Mouse (Mus musculus): ENCODE data around the gene Rbfox2. TPM values are rescaled to one million over a fixed set of nuclear protein-coding genes. Genes with fewer than 3 reads are reported as not detected.

Rbfox2 gene
- total and polyA plus RNA-seq, 3 experiments, result 0.89 TPM; not detected in 2

DNA sequence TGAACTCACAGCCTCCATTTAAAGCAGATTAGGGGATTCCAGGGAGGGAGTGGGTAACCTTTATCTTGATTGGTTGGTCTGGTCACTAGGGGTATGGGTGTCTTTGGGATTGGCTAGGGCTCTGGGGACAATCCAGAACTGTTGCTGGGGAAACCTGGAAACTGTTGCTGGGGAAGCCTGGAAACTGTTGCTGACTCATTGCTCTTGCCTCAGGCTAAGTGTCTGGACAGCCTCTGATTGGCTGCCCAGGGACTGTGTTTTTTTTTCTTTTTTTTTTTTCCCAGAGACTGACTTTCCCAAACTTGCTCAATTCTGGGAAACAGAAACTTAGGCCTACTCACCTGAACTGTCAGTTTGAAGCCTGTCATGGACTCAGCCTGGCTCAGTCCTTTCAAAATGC is 248.2 kb downstream of the Rbfox2 start:
- H3K27me3 ChIP-seq (replicated peaks), result peaks cover 79% of the 10 kb centered on the region
- H3K36me3 ChIP-seq (replicated peaks in 1 of 2; ENCODE audit: control insufficient read depth in 1 of 2, insufficient read depth in 1 of 2, low read length in 1 of 2), result no peaks in the 10 kb centered on the region
- H3K9ac ChIP-seq (ENCODE audit: insufficient read depth, low read depth), result no peak overlapping the region
- no peak overlapping the region for H3K4me3 ChIP-seq (replicated peaks in 1 of 3; ENCODE audit: low read depth in 2 of 3, low read length in 2 of 3, poor library complexity in 1 of 3)
- dilution Hi-C loops (cut with MboI; ENCODE audit: extremely low pct_ligation_motif_present, extremely low pct_unique_long_range_greater_than_20kb, low sequenced_read_pairs), result no loop called here
- peak; percentile 7 for DNase-seq (ENCODE audit: extremely low read depth)
- TF ChIP-seq MAFK (IDR thresholded peaks at IDR 0.05; ENCODE audit: insufficient replicate concordance, low read length) (no peak), ZC3H11A (IDR thresholded peaks at IDR 0.05; ENCODE audit: low read depth, low read length) (no peak), JUN (IDR thresholded peaks at IDR 0.05; ENCODE audit: insufficient read depth, low read depth, low read length) (no peak), ZNF384 (IDR thresholded peaks at IDR 0.05; ENCODE audit: low read depth, low read length) (peak; percentile 55; the same call in 1 of the 2 replicates), RAD21 (IDR thresholded peaks at IDR 0.05; ENCODE audit: low read depth, low read length) (no peak), NELFE (IDR thresholded peaks at IDR 0.05; ENCODE audit: low read depth, low read length) (no peak)
- H3K4me1 ChIP-seq (ENCODE audit: control insufficient read depth in 1 of 2, insufficient read depth in 2 of 2), result peaks cover 0 to 2% of the 10 kb centered on the region in 2 experiments; a peak in 1 of 4 replicates
- no peak overlapping the region for H3K27ac ChIP-seq (ENCODE audit: insufficient read depth, low read depth)
- no peaks in the 10 kb centered on the region for H3K79me2 ChIP-seq (replicated peaks; ENCODE audit: control insufficient read depth, extremely low read depth, insufficient read depth, poor library complexity, severe bottlenecking)
- H3K9me3 ChIP-seq (replicated peaks; ENCODE audit: low read length), result no peaks in the 10 kb centered on the region
- in situ Hi-C loops (cut with MboI; ENCODE audit: low pct_ligation_motif_present, low pct_unique_long_range_greater_than_20kb, low sequenced_read_pairs), result no loop called here
- no peak overlapping the region for H3K4me2 ChIP-seq (ENCODE audit: insufficient read depth, low read depth, poor library complexity, severe bottlenecking)

DNA sequence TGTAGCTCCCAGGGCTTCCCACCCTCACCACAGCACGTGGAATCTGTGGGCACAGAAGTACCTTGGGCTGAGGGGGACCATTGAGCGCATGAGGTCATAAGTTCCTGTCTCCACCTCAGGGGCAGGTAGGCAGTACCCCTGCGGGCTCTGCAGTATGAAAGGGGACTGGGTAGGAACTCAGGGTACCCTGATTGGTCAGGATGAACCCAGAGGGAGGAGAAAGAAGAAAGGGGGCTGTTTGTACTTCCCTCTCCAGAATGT is 250.1 kb downstream of the Rbfox2 start:
- dilution Hi-C loops (cut with MboI; ENCODE audit: extremely low pct_ligation_motif_present, extremely low pct_unique_long_range_greater_than_20kb, low sequenced_read_pairs), result no loop called here
- no peak overlapping the region for H3K27ac ChIP-seq (ENCODE audit: insufficient read depth, low read depth)

DNA sequence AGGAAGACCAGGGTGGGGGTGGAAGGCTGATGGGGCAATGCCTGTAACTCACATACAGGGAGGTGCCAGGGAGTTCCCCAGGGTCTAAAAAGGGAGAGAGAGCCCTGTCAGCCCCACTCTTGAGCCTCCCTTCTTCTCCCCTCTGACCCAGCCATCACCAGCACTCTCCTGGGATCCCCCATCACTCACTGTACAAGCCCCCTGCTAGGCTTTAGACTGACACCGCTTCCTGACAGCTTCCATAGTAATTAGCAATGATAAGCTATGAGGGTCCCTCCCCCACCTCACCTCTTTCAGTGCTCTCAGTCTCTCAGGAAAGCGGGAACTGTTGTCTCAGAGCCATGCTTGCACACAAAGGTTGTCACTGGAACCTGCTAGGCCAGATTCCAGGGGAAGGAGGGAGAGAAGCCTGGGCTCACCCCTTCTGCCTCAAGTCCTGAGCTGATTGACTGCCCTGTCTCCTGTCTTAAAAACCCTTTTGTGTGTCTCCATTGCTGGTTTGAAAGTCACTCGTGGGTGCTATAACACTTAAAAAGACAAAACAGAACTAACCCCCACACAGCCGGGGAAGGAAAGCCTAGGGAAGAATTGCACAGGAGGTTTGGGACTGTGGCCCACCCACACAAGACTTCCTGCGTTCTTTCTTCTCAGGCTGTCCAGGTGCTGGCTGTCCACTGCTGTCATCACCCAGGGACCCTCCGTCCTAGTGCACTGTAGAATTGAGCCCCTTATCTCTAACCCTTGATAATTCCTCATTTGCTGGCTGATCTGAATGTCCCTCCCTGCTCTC is 250.6 kb downstream of the Rbfox2 start:
- no peaks in the 10 kb centered on the region for H3K79me2 ChIP-seq (replicated peaks; ENCODE audit: control insufficient read depth, extremely low read depth, insufficient read depth, poor library complexity, severe bottlenecking)
- H3K4me2 ChIP-seq (ENCODE audit: insufficient read depth, low read depth, poor library complexity, severe bottlenecking), result no peak overlapping the region
- H3K9me3 ChIP-seq (replicated peaks; ENCODE audit: low read length), result no peaks in the 10 kb centered on the region
- 0 out of 4 replicates have a peak, but pooled peaks cover 0 to 2% of the 10 kb centered on the region in 2 experiments for H3K4me1 ChIP-seq (ENCODE audit: control insufficient read depth in 1 of 2, insufficient read depth in 2 of 2)
- TF ChIP-seq E2F4 (IDR thresholded peaks at IDR 0.05; ENCODE audit: insufficient replicate concordance, low read depth, low read length), result no peak
- TF ChIP-seq JUN (IDR thresholded peaks at IDR 0.05; ENCODE audit: insufficient read depth, low read depth, low read length), result no peak
- TF ChIP-seq ZNF384 (IDR thresholded peaks at IDR 0.05; ENCODE audit: low read depth, low read length), result no peak
- no peak for TF ChIP-seq IRF4 (IDR thresholded peaks at IDR 0.05; ENCODE audit: low read depth, low read length)
- no peak for TF ChIP-seq MYC (IDR thresholded peaks at IDR 0.05; ENCODE audit: low read depth, low read length)
- TF ChIP-seq USF2 (conservative IDR thresholded peaks at IDR 0.05; ENCODE audit: low read depth, low read length), result no peak
- TF ChIP-seq RCOR1 (conservative IDR thresholded peaks at IDR 0.05; ENCODE audit: low read depth, low read length), result no peak
- no peak for TF ChIP-seq TBP (conservative IDR thresholded peaks at IDR 0.05; ENCODE audit: low read depth, low read length)
- DNase-seq (ENCODE audit: extremely low read depth), result no peak
- H3K36me3 ChIP-seq (replicated peaks in 1 of 2; ENCODE audit: control insufficient read depth in 1 of 2, insufficient read depth in 1 of 2, low read length in 1 of 2), result no peaks in the 10 kb centered on the region
- in situ Hi-C loops (cut with MboI; ENCODE audit: low pct_ligation_motif_present, low pct_unique_long_range_greater_than_20kb, low sequenced_read_pairs), result no loop called here
- H3K27ac ChIP-seq (ENCODE audit: insufficient read depth, low read depth), result no peak overlapping the region
- peaks cover 81% of the 10 kb centered on the region for H3K27me3 ChIP-seq (replicated peaks)
- H3K4me3 ChIP-seq (replicated peaks in 1 of 3; ENCODE audit: low read depth in 2 of 3, low read length in 2 of 3, poor library complexity in 1 of 3), result no peak overlapping the region
- dilution Hi-C loops (cut with MboI; ENCODE audit: extremely low pct_ligation_motif_present, extremely low pct_unique_long_range_greater_than_20kb, low sequenced_read_pairs), result no loop called here
- H3K9ac ChIP-seq (ENCODE audit: insufficient read depth, low read depth), result no peak overlapping the region

More for the DNA sequence above, 250.1 kb downstream of the Rbfox2 start:
- TF ChIP-seq ZKSCAN1 (IDR thresholded peaks at IDR 0.05; ENCODE audit: borderline replicate concordance, low read depth, low read length) (no peak), KAT2A (IDR thresholded peaks at IDR 0.05; ENCODE audit: insufficient replicate concordance, low read length) (no peak), ELF1 (IDR thresholded peaks at IDR 0.05; ENCODE audit: low read depth, low read length) (no peak), ZNF384 (IDR thresholded peaks at IDR 0.05; ENCODE audit: low read depth, low read length) (no peak), EP300 (IDR thresholded peaks at IDR 0.05; ENCODE audit: low read length) (no peak), MAZ (IDR thresholded peaks at IDR 0.05; ENCODE audit: low read depth, low read length) (no peak), POLR2A (IDR thresholded peaks at IDR 0.05; ENCODE audit: low read depth, low read length) (no peak), CHD2 (IDR thresholded peaks at IDR 0.05; ENCODE audit: low read length) (no peak), HCFC1 (IDR thresholded peaks at IDR 0.05; ENCODE audit: low read depth, low read length) (no peak), TCF12 (IDR thresholded peaks at IDR 0.05; ENCODE audit: low read depth, low read length) (no peak)
- Histone ChIP-seq H3K9me3 (replicated peaks; ENCODE audit: low read length) (no peaks in the 10 kb centered on the region), H3K4me1 (ENCODE audit: control insufficient read depth in 1 of 2, insufficient read depth in 2 of 2) (0 out of 4 replicates have a peak, but pooled peaks cover 0 to 2% of the 10 kb centered on the region in 2 experiments), H3K4me2 (ENCODE audit: insufficient read depth, low read depth, poor library complexity, severe bottlenecking) (no peak overlapping the region), H3K27me3 (replicated peaks) (peaks cover 79% of the 10 kb centered on the region), H3K36me3 (replicated peaks in 1 of 2; ENCODE audit: control insufficient read depth in 1 of 2, insufficient read depth in 1 of 2, low read length in 1 of 2) (no peaks in the 10 kb centered on the region), H3K79me2 (replicated peaks; ENCODE audit: control insufficient read depth, extremely low read depth, insufficient read depth, poor library complexity, severe bottlenecking) (no peaks in the 10 kb centered on the region), H3K9ac (ENCODE audit: insufficient read depth, low read depth) (no peak overlapping the region), H3K4me3 (replicated peaks in 1 of 3; ENCODE audit: low read depth in 2 of 3, low read length in 2 of 3, poor library complexity in 1 of 3) (no peak overlapping the region)
- DNase-seq (ENCODE audit: extremely low read depth), result no peak
- in situ Hi-C loops (cut with MboI; ENCODE audit: low pct_ligation_motif_present, low pct_unique_long_range_greater_than_20kb, low sequenced_read_pairs), result no loop called here
